Mouse (Mus musculus) cerebellum, adult 9-10 months (tissue): ENCODE measurements around the gene Arhgap45.

Experiments used
- DNase-seq: peaks from one replicate; pipeline ENCODE4 v3.0.0; 2022

Arhgap45 gene

DNA sequence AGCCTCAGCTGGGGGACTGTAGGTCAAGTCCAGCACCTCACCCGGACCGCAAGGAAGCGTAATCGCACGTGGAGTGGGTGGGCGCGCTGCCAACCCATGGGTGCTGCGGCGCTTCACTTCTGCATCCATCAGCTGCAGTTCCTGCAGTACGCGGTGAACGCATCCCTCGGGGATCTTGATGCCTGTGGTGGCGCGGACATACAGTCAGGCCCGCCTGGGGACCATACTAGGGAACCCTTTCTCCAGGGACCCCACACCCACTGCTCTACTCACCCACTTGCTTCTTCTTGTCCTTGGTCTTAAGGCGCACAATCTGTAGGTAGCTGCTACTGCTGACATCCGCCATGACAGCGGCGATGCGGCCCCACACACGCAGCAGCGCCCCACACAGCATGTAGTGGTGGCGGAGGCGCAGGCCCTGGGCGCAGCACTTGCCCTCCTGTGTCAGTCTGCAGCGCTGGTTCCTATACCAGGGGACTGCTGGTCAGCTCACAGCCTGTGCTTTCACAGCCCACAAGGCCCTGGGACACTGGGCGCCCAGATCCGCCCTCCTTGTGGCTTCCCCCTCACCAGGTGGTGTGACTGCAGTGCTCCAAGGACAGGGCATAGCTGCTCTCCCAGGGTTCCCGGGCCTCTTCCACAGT is 41.4 kb downstream of the Arhgap45 start:
- DNase-seq, result no peak

DNA sequence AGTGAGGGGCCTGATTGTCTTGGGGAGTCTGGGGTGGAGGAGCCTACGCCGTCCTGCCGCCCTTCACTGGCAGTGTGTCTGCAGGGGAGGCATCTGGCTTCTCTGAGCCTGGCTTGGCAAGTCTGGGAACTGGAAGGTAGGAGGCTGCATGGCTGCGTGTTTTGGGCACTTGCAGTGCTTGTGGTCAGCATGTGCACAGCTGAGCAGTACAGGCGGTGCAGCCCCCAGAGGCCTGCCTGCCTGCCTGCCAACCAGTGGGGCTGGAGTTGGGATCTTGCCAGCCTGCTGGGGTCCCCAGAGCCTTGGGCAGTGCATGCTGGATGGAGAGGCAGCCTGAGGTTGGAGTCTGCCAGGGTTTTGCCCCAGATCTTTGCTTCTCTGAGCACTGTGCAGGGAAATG is 46.7 kb downstream of the Arhgap45 start:
- DNase-seq, result no peak

DNA sequence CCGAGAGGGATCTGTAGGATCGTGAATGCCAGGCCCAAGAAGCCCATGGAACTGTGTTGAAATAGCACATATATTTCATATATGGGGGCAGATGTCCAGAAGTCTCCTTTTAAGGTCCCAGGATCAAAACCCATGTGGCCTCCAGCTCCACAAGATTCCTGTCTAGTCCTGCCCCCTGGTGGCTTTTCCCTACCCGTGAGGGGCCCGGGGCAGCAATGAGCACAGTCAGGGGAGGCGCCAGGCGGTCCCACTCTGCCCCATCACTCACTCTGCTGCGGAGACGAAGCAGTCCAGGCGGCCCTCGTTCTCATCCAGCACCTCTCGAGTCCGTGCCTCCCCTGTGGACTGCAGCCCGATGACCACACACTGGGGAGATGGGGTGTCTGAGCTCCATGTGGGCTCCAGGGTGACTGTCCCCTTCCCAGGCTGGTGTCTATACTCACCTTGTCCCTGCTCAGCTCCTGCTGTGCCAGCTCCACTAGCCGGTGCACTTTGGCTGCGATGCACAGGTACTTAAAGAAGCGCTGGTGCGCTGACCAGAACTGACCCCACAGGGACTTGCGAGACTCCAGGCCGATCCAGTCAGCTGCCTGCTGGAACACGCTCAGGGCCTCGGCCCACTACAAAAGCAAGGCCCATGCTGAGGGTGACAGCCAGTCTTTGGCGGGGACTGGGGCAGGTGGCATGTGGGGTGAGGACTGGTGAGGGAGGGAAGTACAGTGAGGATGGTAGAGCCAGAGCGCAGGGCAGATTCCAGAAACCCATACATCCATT is 47.6 kb downstream of the Arhgap45 start:
- DNase-seq, result no peak

DNA sequence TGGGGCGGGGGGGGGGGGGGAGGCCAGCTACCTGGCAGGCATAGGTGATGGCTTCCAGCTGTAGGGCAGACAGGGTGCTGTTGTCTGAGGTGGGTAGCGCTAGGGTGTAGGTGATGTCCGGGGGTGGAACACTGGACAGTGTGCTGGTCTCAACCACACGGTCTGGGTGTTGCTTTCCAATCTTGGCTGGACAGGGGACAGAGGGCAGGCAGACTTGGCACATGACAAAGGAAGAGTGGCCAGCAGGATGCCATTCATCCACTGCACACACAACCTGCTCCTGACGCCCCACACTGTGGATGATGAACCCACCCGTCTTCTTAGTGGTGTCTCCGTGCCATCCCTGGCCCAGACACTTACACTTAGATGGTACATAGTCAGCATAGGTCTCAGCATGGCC is 52.8 kb downstream of the Arhgap45 start:
- no peak for DNase-seq

DNA sequence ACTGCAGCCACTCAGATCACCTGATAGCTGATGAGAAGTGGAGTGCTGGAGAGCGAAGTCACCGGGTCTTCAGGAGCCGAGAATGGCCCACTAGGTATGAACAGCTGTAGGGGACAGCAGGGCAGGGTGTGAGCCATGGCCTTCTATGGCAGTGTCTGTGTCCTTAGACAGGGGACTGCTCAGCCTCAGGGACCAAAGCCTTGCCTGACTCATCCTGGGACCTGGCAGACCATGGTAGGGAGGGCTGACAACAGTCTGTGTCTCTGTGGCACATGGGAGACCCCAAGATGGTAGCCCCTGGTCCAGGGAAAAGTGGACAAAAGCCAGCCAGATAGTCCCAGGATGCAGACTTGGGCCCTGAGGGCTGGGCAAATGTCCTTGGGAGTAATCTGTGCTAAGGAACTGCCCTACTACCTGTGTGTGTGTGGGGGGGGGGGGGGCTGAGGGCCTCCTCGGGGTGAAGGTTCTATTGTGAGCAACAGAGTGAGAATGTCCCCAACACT is 53.5 kb downstream of the Arhgap45 start:
- no peak for DNase-seq

DNA sequence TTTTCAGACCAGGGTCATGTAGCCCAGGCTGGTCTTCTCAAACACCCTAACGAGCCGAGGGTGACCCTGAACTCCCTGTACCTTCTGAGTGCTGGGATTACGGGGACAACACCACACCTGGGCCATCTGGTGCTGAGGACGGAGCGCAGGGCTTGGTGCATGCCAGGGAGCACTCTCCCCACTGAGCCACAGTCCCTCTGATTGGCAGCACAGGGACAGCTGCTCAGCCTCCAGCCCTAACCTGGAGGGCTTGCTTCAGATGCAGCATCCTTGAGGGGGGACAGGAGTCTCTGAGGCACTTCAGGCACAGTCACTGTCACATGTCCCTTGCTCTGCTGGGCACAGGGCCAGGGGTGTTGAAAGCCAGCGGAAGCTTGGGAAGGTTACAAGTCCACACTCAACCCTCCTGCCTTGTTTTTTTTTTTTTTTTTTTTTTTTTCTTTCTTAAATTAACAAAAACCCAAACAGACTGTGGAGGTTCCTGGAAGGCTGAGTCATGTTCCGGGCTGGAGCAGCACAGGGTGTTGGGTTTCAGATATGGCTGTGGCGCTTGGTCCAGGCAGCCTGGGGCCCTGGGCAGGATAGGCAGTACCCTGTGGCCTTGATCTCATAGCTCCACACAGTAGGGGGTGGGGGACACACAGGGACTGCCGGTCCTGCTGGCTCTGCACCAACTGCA is 54.5 kb downstream of the Arhgap45 start:
- DNase-seq, result peak; percentile 88

DNA sequence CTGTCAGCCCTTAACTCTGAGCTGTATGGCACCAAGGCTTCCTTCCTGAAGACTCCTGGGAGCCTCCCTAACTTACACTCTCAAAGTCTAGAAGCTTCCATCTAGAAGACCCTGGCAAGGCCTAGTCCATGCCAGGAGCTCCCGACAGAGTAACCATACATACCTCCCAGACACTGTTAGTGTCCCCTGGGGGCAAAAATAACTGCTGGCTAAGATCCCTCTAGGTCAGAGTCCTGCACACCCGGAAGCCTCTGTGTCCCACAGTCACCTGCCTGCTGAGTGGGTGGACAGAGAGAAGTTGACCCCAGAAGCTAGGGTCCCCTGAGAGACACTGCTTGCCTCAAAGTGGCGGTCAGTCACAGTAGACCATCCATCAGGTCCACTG is 55.1 kb downstream of the Arhgap45 start:
- DNase-seq, result no peak

DNA sequence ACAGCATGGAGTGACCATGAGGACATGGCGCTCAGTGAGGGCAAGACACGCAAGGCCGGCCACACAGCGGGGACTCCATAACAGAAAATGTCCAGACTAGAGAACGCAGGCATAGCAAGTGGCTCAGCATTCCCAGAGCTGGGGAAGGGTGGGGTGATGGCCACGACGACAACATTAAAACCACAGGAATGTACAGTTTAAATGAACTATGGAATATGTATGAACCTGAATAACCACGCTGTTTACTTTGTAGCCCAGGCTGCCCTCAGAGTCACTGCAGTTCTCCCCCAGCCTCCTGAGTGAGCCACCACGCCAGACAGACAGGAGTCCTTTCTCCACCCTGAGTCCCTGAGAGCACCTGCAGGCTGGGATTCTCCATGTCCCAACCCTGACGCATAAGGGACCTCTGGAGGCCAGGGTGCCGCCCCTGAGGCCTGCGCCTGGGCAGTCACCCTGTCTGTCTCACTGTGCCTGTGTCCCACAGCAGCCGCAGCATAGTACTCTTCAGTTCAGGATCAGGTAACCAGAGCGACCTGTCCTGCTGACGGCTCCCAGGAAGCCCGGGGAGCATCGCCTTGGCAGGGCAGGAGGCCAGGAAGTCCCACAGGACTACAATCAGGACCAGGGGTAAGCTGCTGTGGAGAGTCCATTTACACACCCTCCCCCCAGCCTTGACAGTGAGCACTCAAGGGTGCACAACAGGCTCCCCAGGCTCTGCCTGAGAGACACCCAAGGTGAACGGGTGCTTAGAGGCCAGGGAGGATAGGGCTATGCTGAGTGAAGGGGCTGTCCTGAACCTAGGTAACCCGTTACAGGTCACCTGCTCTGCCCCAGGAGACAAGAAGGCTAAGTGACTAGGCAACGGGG is 56.4 kb downstream of the Arhgap45 start:
- DNase-seq, result no peak

DNA sequence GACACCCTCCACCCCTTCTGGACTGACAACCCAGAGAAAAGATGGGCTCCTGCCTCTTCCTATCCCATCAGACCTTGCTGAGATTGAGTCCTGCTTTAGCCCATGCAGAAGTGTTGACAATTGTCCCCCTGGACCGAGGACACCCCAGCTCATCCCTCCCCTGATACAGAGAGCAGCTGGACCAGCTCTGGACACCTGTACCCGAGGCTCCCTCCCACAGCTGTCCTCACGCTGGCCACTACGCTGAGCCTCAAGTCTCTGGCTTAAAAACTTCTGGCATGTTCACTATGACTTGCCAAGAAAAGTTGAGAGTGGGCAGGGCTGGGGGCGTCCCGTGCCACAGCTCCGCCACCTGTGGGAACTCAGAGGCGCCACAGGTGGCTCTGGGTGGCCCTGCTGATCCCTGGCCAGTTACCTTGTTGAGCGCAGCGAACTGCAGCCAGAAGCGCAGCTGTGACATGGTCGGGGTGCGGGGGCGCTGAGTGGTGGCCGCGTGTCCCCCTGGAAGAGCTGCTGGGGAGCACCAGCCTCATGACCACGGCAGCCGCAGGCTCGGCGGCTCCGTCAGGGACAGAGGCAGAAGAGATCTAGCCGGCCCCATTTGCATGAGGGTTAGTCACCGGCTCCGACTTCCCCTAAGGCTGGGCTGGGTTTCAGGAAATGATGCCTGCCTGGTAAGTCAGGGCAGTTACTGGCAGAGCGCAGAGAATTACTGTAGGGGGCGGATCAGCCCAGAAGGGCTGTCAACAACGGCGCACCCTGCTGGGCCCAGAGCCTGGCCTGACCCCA is 58.6 kb downstream of the Arhgap45 start:
- DNase-seq, result no peak

DNA sequence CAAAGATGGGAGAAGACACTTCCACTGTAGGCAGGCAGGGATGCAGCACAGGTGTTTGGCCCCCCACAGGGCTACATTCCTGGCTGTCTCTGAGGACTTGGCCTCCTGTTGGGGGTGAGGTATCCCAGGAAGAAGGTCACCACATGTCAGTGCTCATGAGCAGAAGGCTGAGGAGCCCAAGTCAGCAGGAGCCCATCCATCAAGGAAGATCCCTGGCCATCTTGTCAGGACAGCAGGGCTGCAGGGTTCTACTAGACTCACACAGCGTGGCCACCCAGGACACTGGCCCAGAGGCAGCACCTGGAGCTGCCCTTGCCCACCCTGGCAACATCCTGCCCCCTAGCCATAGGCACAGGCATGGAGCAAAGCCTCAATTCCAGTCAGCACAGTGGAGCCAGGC is 59.5 kb downstream of the Arhgap45 start:
- no peak for DNase-seq

DNA sequence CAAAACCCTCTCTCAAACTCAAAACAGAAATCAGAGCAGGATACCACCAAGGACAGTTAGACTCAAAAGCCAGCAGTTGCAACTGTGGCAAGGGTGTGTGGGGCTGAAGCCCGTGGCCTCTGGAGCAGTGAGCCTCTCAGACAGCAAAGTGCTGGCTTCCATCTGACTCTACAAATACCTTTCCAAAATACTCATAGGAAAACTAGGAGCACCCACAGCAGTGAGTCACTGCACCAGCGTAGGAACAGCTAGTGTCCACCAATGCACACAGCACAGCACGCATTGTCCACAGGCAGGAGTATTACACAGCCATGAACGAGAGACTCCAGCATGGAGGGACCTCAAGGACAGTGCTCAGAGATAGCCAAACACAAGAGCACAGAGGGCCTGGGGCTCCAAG is 59.9 kb downstream of the Arhgap45 start:
- no peak for DNase-seq

DNA sequence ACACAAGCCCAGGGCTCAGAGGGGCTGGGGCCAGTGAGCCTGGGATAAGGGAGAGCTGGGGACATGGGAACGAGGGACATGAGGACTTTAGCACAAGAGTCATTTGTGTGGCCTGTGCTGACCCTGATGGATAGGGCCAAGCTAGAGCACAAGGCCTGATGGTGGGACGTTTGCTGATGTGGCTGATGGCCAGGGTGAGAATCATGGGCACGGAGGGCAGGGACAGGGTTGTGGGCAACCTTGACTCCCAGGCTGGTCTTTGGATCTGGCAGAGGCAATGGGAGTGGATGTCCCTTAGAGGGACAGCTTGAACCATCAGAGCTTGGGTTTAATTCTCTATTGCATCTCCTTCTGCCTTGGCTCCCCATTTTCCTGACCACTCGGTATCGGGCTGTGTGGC is 60.9 kb downstream of the Arhgap45 start:
- DNase-seq, result no peak

DNA sequence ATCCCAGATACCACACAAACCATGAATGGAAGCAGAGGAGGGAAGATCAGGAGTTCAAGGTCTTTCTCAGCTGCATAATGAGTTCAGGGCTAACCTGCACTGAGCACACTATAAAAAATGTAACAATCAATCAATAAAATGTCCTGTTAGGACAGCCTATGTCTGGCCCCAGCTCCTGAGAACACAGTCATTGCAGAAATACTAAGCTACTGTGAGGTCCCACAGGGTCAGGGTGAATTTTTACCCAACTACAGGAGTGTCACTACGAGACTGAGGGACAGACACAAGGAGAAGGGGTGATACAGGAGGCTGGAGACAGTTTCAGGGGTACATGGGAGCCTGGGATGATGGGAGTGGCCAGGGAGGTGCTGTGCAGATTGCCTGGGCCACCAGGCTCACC is 61.9 kb downstream of the Arhgap45 start:
- no peak for DNase-seq

DNA sequence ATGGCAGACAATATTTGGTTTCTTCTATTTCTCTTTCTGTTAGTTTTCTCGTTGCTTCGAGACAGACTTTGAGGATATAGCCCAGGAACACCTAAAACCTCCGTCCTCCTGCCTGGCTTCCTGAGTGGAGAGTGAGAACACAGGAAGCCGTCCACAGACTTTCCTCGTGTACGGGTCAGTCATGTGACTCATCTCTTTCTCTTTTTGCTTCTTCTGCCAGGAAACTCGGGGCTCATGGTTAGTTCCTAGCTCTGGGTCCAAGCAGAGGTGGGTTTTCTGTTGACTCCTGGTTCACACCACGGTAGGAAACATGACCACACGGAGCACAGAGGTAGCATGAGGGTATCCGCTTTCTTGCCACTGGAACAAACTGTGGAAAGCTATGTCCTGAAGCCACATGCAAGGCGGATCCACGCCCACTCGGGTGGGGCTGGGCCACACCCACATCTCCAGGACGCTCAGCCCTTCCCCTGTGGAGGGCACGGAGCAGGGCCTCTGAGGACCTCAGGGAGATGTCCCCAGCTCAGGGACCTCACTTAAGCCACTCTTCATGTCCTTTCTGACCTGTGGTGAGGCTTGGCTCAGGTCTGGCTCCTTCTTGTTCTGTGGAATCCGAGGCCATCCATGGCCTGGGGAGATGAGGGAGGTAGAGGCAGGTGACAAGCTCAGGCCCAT is 64.1 kb downstream of the Arhgap45 start:
- no peak for DNase-seq
